Mouse (Mus musculus) kidney, adult 18-20 months (tissue): ENCODE results near the gene Slc39a11.

Source experiments
- DNase-seq: peaks from one replicate; pipeline ENCODE4 v3.0.0; 2021

The Slc39a11 gene

DNA sequence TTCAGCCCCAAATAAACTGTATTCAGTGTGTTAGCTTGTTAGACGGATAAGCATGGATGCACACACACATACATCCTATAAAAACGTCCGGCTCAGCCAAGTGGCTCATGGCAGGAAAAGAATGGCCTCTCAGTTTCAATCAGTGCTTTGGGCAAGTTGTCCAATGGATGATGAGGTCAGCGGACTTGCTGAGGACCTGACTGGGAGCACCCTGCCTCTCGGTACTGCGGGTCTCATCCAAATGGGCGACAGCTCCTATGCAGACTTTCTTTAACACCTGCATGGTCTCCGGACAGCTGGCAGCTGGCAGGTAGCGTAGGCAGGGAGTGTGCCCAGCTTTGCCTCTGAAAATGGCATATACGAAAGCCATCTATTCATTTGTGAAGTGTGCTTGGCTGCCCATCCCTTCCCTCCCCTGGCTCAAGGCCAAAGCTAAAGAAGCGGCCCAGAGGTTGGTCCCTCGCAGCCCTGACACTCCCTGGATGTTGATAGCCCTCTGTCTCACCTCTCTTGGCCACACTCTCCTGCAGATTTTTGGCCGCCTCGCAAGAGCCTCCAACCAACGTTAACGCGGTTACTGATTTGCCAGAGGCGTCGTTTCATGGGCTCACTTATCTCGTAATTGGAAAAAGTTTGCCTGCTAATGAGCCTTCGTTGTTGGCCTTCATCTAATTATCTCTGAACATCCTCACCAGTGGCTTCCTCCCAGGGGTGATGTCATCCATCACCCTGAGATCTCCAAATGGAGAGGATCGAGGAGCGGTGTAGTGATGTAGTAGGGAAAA lies 256.3 kb downstream of the Slc39a11 start:
- DNase-seq, result no peak

DNA sequence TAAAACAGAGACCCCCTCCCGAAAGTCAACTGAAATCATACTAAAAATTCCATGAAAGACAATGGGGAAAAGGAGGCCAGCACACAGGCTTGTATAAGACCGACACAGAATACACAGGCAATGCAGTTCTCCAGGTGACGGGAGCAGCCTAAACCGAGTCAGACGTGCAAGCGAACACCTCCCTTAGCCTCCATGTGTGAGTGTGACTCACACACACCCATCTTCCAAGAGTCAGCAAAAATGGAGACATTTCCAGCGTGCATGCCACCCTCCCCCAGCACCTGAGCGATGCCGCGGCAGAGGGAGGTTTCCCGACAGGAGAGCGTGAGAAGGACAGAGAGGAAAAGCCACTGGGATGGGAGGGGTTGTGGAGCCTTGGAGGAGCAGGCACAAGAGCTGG lies 258.2 kb downstream of the Slc39a11 start:
- DNase-seq, result no peak

DNA sequence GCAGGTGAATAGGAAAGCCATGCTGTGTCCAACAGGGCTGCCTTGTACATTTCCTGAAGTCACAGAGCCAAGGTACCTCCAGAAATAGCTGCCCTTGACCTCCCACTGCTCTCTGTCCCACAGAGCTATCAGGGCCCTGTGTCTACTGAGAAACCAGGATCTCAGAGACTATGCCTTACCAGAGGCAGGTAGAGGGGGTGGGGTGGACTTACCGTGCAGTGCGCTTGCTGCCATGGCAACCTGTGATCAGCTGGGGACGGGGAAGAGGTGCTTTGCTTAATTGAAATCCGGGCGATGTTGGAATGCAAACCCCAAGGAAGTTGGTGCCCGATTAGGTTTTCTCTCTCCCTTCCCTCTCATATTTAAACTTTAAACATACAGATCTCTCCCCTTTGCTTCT lies 260.2 kb downstream of the Slc39a11 start:
- DNase-seq, result no peak

DNA sequence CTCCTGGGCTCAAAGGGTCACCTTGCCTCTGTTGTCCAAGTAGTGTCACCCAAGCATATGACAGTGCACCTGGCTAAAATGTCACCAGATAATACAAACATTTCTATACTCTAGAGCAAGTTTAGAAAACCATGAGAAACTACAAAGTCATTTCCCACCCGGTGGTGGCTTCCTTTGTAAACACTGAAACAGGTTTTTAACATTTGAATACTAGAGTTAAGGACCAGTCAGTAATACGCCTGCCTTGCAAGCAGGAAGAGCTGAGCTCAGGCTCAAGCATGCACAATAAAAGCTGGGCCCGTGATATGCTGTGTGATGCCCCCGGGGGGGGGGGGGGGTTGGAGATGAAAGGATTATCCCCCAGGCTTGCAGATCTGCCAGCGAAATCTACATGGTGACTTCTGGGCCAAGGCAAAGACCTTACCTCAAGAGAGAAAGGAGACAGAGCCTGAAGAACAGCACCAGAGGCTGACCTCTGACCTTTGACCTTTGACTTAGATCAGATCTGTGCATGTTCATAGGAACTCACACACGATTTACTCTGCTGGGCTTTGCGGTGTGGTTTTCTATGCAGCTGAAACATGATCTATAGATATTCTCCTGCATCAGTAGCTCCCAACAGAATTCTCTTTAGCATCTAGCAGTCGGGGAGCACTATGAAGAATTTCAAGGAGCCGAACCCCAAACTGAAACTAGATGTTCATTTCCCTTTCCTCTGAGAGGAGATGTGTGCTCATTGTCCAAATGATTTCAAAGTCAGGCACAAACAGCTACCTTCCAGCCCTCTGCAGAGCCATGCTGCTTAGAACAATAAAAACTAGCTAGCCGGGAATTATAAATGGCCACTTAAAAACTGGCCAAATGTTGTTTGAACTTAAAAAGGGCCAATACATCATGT lies 267.0 kb downstream of the Slc39a11 start:
- DNase-seq, result no peak

DNA sequence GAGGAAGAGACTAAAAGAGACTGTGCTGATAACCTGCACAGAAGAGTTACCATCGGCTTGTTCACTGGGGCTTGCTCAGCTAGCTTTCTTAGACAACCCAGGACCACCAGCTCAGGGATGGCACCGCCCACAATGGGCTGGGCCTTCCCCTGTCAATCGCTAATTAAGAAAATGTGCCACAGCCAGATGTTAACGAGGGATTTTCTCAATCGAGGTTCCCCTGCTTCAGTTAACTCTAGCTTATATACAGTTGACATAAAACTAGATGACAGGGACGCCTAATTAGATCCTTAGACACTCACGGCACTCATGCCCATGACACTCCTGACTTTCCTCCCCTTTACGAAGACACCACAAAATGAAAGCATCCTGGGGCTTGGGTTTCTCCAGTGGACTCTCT lies 268.3 kb downstream of the Slc39a11 start:
- DNase-seq, result no peak

DNA sequence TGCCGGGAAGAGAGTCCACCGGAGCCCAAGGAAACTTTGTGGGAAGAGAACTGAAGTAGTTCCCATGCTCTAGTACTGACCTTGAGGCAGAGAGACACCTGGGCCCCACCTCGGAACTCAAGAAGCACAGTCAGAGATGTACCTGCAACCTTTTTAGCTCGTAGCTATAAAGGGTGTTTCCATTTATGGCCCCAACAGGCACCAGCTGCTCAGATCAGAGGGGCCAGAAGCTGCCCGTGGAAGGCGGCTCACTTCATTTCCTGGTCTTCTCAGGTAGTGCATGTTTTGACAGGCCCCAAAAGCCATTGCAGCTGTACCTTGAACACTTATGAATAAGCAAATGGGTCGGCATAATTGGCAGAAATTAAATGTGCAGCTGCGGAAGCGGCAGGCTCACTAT lies 271.0 kb downstream of the Slc39a11 start:
- DNase-seq, result no peak

DNA sequence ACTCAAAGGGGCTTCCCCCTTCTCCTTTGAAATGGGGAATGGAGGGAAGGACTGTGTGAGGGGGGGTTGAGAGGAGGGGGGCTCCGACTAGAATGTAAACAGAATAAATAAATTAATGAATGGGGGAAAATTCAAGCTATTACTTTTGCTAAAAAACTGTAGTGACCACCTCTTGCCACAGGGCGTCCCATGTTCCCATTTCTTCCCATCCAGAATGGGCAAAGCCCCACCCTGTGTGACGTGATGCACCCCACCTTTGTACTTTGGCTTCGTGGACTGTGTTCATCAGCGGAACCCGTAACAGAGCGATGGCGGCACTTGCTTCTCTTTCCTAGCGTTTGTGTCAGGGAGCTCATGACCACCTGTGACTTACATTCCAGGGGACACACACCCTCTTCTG lies 273.8 kb downstream of the Slc39a11 start:
- no peak for DNase-seq

DNA sequence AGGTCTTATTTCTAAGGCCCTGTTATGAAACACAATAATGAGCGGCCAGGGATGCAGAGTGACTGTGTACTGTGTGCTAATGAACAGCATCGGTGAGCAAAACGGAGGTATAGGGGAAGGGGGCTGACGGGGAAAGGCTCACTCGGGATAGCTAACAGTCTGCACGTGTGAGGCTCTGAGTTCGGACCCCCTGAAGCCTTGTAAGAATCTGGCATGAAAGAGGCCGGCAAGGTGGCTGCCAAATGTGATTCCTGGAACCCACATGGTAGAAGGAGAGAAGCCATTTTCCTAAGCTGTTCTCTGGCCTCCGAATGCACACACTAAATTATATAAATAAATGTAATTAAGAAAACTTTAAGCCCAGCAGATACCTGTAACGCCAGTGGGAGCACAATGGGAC lies 276.0 kb downstream of the Slc39a11 start:
- DNase-seq, result no peak

DNA sequence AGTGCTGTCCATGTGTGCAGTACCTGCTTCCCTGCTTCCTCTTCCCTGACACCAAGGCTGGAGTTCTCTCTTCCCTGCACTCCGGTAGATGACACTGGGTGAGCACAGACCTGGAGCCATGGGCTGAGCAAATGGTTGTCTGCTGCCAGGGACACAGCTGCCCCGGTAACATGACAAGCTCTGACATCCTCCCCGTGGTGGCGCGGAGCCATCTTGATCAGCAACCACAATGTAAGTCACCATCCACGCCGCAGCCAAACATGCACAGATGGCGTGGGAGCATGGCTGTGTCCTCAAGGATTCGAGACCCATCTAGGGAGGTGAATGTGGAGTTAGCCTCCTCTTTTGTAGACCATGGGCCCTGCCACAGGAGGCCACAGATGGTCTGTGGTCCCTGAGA lies 276.5 kb downstream of the Slc39a11 start:
- no peak for DNase-seq

DNA sequence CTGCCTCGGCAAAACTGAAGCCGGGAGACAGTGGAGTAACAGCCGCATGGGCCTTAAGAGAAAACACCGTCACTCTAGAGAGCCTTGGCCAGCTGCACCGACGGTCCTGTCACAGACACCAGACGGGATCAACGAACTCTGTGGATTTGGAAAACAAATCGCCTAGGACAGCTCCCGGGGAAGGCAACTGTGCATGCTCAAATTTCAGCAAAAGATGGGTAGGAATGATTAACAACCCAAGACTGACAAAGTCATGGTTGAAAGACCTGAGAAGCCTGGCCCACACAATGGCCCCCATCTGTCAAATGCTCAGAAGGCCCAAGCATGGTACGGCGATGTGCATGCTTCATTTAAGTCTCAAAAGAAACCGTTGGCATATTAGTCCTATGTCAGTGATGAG lies 281.8 kb downstream of the Slc39a11 start:
- DNase-seq, result no peak

DNA sequence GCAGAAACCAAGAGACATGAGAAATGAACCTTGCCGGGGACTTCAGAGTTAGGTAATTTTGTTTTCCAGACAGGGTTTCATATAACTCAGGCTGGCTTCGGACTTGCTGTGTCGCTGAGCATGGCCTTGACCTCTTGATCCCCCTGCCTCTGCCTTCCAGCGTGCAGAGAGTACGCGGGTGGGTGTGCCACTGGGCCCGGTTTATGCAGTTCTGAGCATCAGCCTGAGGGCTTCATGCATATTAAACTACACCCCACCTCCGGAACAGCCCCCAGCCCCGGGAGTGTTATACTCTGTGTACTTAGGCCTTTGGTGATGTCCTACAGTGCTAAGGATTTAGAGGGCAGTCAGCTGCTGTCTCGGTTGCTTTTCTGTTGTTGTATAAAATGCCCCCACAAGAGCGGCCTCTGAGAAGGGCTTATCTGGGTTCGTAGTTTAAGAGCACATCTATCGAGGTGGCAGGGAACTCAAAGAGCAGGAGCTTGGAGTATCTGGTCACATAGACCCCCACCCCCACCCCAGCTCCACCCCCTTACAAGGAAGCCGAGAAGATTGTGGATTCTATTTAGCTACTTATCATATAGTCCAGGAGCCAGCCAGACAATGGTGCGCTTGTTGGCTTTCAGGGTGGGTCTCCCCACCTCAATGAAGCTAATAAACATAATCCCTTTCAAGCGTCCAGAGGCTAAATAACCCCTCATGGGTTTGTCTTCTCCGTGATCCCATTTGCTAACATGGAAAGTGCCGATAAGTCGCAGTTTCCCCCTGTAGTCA lies 283.4 kb downstream of the Slc39a11 start:
- no peak for DNase-seq

DNA sequence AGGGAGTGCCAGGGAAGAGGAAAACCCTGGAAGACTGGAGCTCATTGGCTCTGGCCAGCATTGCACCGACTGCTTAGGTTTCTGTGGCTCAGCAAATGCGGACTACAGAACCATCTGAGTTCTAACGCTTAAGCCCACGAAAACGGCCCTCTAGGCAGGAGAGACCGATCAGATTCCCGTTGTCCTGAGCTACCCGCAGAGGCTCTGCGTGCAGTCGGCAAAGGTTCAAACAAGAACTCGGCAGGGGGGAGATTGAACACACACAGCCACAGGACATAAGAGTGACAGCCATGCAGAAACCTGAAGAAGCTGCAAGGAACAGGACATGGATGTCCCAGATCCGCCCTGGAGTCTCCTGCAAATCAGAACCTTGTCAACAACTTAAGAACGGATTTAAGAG lies 286.1 kb downstream of the Slc39a11 start:
- DNase-seq, result no peak

DNA sequence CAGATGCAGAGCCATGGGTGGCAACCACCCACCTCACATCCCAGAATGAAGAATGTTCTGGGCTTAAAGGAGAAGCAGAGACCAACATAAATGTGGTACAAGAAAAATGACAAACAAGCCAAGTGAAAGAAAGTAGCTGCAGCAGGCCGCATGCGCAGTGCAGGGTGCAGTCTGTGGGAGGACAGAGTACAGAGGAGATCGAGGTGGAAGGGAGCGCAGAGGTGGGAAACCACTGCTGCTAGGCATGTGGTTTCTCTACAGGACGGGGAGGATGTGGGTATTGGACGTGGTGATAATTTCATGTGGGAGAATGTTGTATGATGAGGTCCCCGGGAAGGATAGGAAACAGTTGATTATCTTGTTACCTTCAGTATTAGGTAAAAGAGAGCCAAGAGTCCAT lies 287.3 kb downstream of the Slc39a11 start:
- no peak for DNase-seq

DNA sequence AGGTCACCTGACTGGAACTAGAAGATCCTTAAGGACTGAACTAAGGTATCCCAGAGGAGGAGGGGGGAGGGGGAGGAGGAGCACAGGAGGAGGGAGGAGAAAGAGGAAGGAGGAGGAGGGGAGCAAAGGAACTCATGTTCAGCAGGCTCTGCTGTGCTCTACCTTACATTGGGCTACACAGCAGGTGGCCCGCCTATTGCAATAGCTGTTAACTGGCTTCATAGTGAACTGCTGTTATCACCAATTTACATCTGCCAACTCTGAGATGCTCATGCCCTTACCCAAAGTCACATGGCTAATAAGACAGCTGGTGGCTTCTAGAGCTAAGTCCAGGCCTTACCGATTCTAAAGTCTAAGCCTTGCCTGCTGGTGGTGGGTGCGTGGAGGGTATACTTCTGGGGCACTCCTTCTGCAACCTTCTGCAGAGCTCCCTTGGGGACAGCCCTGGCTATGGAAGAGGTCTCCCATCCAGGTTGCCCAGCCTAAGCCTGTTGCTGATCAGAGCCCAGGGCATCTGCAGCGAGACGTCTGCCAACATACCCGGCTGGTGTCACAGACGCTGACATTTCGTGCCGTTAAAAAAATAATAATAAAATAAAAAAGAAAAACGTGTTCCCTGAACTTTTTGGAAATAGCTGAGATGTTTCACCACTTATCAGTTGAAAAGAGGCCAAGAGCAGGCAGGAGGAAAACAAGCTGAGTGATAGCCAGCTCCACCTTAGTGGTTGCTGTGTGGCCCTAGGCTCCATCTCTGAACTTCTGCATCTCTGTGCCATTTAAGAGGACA lies 289.6 kb downstream of the Slc39a11 start:
- no peak for DNase-seq

DNA sequence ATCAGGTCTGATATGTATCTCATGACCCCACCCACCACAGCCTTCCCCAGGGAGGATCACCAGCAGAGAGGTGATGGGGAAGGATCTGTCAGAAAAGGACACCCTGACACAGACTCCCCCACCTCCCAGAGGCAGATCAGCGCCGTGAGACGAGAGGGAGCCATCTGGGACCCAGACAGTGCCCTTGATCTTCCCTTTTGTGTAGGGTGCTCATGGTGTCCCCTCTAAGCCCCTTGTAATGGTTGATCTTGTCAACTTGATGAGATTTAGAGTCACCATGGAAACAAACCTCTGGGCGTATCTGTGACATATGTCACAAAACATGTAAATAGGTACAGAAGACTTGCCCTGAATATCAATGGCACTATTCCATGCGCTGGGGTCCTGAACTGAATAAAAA lies 293.9 kb downstream of the Slc39a11 start:
- no peak for DNase-seq

DNA sequence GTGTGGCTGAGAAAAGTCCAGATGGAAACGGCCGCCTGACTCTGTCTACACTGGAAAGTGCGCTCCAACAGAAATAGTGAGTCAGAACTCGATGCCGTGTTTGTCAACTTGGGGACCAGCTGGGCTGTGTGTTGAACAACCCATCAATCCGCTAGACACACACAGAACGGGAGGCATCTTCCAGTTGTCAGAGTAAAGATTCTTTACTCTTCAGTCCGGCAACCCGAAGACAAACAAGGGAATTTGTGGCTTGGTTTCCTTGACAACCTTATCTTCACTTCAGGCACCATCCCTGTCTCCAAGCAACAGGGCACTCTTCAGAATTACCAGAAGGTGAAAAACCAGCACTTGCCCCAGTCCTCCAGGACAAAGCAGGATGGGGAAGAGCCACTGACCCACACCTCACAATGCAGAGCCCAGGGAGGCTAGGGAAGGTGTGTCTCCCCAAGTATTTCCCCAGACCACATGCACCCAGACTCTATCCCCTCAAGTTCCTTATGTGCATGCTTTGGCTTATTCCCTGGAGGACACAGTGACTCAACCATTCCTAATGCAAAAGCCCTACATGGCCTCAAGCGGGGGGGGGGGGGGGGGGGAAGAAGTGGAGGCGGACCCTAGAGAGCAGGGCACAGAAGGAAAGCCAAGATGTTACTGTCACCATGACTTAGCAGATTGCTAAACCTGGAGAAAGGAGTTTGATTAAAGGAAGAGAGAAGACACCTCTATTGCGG lies 297.6 kb downstream of the Slc39a11 start:
- no peak for DNase-seq

DNA sequence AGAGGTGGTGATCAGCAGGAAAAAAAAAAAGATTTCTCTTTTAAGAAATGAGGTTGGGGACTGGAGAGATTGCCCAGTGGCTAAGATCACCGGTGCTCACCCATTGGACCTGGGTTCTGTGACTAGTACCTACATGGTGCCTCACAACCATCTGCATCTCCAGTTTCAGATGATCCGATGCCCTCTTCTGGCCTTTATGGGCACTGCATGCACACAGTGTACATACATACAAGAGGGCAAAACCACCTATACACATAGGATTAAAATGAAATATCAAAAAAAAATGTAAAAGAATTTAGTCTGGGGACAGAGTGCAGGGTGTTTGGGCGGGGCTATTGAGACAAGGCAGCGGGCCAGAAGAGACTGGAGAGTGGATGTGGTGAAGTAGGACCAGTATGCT lies 299.3 kb downstream of the Slc39a11 start:
- DNase-seq, result no peak

DNA sequence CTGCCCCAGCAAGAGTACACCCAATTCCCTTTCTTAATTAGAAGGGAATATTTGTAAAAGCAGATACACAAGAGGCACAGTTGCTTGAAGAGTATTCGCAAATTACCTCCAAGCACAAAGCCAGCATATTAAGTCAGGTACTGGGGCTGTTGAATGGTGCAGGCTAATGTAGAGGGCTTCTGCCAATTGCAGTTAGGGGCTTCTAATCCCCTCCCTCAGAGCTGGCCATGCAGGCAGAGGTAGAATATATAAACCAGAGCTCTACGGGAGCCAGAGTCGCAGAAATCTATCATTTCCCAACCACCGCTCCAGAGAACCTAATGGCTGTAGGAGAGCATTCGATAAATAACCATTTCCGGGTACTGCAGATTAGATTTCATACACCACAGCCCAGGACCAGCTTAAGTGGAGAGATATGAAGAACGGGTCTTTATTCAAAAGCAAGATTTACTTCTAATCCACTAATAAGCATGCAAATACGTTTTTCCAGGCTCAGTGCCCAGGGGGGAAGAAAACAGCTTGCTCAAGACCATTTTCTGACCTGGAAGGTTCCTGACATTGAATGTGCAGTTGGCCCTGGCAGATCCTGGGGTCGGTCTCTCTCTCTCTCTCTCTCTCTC lies 302.9 kb downstream of the Slc39a11 start:
- DNase-seq, result no peak

DNA sequence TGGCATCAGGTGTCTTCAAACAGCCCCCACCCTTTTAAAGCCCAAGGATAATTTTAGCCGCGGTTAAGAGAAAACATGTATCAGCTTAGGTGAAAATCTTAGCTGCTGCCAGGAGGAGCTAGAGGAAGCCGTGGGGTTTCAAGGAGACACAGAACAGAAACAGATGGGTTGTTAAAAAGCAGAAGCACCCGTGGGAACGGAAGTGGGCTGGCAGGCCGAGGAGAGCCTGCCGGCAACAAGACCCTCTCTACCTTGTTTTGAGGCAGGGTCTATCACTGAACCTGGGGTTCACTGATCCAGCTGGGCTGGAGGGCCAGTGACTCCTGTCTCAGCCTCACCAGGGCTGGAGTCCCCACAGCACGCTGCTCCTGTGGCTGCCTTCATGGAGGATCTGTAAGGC lies 310.1 kb downstream of the Slc39a11 start:
- no peak for DNase-seq

DNA sequence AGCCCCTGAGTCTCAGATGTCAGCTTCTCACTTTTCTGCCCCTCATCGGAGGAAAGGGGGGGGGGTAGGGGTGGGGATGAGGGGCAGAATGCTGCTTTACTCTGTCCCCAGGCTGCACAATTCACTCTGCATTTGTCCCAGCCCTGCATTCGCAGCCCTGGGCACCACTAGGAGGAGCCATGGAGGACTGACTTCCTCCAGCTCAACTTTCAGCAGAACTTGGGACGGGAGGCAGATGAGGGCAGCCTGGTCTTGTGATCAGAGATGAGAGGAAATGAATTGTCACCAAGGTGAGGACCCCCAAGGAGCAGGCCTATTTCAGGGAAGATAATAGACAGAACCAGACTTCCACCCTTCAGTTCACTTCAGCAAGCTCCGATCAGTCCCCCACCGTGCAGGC lies 311.3 kb downstream of the Slc39a11 start:
- no peak for DNase-seq

DNA sequence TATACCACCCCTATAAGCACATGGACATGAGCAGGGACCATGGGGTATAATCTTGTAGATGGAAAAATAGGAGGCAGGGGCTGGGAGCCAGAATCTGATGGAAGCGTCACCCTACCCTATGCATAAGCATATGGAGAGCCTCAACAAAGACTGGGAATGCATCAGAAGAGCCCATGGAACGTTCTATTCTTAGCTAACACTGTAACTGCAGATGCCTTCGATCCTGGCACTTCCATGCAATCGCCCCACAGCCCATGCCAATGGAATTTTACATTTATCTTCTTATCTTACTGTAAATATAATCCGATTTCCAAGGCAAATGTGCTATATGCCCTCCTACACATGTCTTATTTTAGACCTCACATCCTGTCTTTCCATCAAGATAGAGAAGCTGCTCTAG lies 314.2 kb downstream of the Slc39a11 start:
- DNase-seq, result no peak
